Mouse (Mus musculus) lung, adult 2 months (tissue): ENCODE data around the gene Nrros. TPM values are rescaled to one million over a fixed set of nuclear protein-coding genes. Genes with fewer than 3 reads are reported as not detected.

Experiments
- DNase-seq: peaks from one replicate; pipeline ENCODE4 v3.0.0; 2022
- H3K4me1 ChIP-seq: fragments of 200-500 bp; 2 replicates; pipeline ENCODE4 v1.6.1; 2011; ENCODE audit warnings: low read length; ENCODE audit not compliant: control insufficient read depth, insufficient read depth
- H3K4me3 ChIP-seq: fragments of 200-500 bp; replicated peaks from 2 replicates; pipeline ENCODE3; 2011; ENCODE audit warnings: low read depth, mild to moderate bottlenecking, control low read depth, low read length; ENCODE audit errors: extremely low read depth
- CTCF ChIP-seq: fragments of 200-500 bp; IDR thresholded peaks from 2 replicates; pipeline ENCODE4 v1.5.1; 2011; ENCODE audit warnings: mild to moderate bottlenecking, low read length, control low read depth; ENCODE audit not compliant: insufficient read depth
- POLR2A ChIP-seq: fragments of 200-500 bp; IDR thresholded peaks from 2 replicates; pipeline ENCODE4 v1.6.1; 2011; ENCODE audit warnings: low read depth, mild to moderate bottlenecking, control low read depth, low read length, borderline replicate concordance; ENCODE audit errors: extremely low read depth
- WGBS: fragments of 180-500 bp; shearing (Covaris S2); methylation state at CpG from one replicate; pipeline ENCODE4 v1.1.7; 2018; 5-methylcytosine and 5-hydroxymethylcytosine counted together
- polyA plus RNA-seq: library from polyadenylated mRNA; depleted of rRNA; stranded (reverse); fragments of >200 nt; gene quantifications from 2 replicates; pipeline ENCODE4 v1.2.3, GENCODE M21; 2012

Gene Nrros
- polyA plus RNA-seq, 1 experiment = 40.6 TPM

- no peak for DNase-seq
- WGBS = 76% methylated on average over 7 of the region's 7 CpGs
- TF ChIP-seq POLR2A (no peak), CTCF (no peak)
- no peak overlapping the region for H3K4me3 ChIP-seq
- peaks cover 11% of the 10 kb centered on the region for H3K4me1 ChIP-seq
Observed at GRCm38 (mm10) chr16:32124020-32124419, 41.4 kb downstream of the Nrros start.

- 84% methylated on average over 3 of the region's 3 CpGs for WGBS
- H3K4me1 ChIP-seq = peaks cover 6% of the 10 kb centered on the region
- no peak for TF ChIP-seq CTCF
- no peak for TF ChIP-seq POLR2A
Observed at GRCm38 (mm10) chr16:32120454-32120853, 44.9 kb downstream of the Nrros start.

GRCm38 (mm10) chr16:32116186-32116585 is 49.2 kb downstream of the Nrros start:
- WGBS = 32% methylated on average over 5 of the region's 5 CpGs
- TF ChIP-seq POLR2A = no peak
- no peak for TF ChIP-seq CTCF

More at GRCm38 (mm10) chr16:32120454-32120853, 44.9 kb downstream of the Nrros start:
- no peak for DNase-seq
- no peak overlapping the region for H3K4me3 ChIP-seq

GRCm38 (mm10) chr16:32115781-32116180 is 49.6 kb downstream of the Nrros start:
- WGBS = 36% methylated on average over 6 of the region's 6 CpGs
- Histone ChIP-seq H3K4me1 (peaks cover 3% of the 10 kb centered on the region; the same call in 1 of the 2 replicates), H3K4me3 (no peak overlapping the region)
- TF ChIP-seq POLR2A (no peak), CTCF (no peak)
- no peak for DNase-seq

More at GRCm38 (mm10) chr16:32116186-32116585, 49.2 kb downstream of the Nrros start:
- no peak for DNase-seq
- H3K4me3 ChIP-seq = no peak overlapping the region
- peaks cover 3% of the 10 kb centered on the region; the same call in 1 of the 2 replicates for H3K4me1 ChIP-seq

GRCm38 (mm10) chr16:32114968-32115695 is 50.3 kb downstream of the Nrros start:
- TF ChIP-seq CTCF = peak; percentile 88
- TF ChIP-seq POLR2A = no peak
- DNase-seq = peak; percentile 85
- 8% methylated on average over 15 of the region's 15 CpGs for WGBS
- H3K4me1 ChIP-seq = peaks cover 3% of the 10 kb centered on the region; the same call in 1 of the 2 replicates
- no peak overlapping the region for H3K4me3 ChIP-seq

GRCm38 (mm10) chr16:32114406-32114805 is 51.0 kb downstream of the Nrros start:
- TF ChIP-seq CTCF (no peak), POLR2A (no peak)
- no peak for DNase-seq
- H3K4me3 ChIP-seq = no peak overlapping the region
- WGBS = 80% methylated on average over 10 of the region's 10 CpGs
- peaks cover 3% of the 10 kb centered on the region; the same call in 1 of the 2 replicates for H3K4me1 ChIP-seq

- peak; percentile 55 for DNase-seq
- peaks cover 3% of the 10 kb centered on the region; the same call in 1 of the 2 replicates for H3K4me1 ChIP-seq
- 25% methylated on average over 23 of the region's 23 CpGs for WGBS
- peak overlapping the region; percentile 20 for H3K4me3 ChIP-seq
- TF ChIP-seq POLR2A = no peak
- no peak for TF ChIP-seq CTCF
Observed at GRCm38 (mm10) chr16:32113541-32114218, 51.7 kb downstream of the Nrros start.

GRCm38 (mm10) chr16:32110951-32111699 is 54.3 kb downstream of the Nrros start:
- WGBS = 55% methylated on average over 15 of the region's 15 CpGs
- DNase-seq = no peak
- TF ChIP-seq POLR2A (no peak), CTCF (no peak)
- Histone ChIP-seq H3K4me3 (no peak overlapping the region), H3K4me1 (peaks cover 3% of the 10 kb centered on the region; the same call in 1 of the 2 replicates)

GRCm38 (mm10) chr16:32108578-32108977 is 56.8 kb downstream of the Nrros start:
- Histone ChIP-seq H3K4me1 (no peaks in the 10 kb centered on the region; the same call in 1 of the 2 replicates), H3K4me3 (no peak overlapping the region)
- no peak for DNase-seq
- TF ChIP-seq POLR2A (no peak), CTCF (no peak)
- 68% methylated on average over 2 of the region's 2 CpGs for WGBS
